Mouse (Mus musculus) small intestine, adult 2 months (tissue): ENCODE measurements at regions not wholly inside any gene's neighbourhood (a gene's known extent, or its start where the extent isn't known, plus 50 kb on each side); places are given as distances from the start of the nearest gene placed in this dataset.
A peak's percentile ranks its signal among the peaks of the same experiment; 100 is the strongest.

Experiments used
- H3K27ac ChIP-seq: fragments of 200-500 bp; 2 replicates; pipeline ENCODE4 v1.5.1; 2012; ENCODE audit warnings: low read depth, low read length, control low read depth, inconsistent platforms; ENCODE audit not compliant: insufficient read depth
- H3K27me3 ChIP-seq: fragments of 200-500 bp; 2 replicates; pipeline ENCODE4 v1.6.1; 2012; ENCODE audit warnings: mild to moderate bottlenecking, moderate library complexity, low read length, inconsistent platforms; ENCODE audit not compliant: control insufficient read depth, insufficient read depth
- H3K36me3 ChIP-seq: fragments of 200-500 bp; 2 replicates; pipeline ENCODE4 v1.6.1; 2012; ENCODE audit warnings: mild to moderate bottlenecking, low read length, control low read depth, inconsistent platforms; ENCODE audit not compliant: control insufficient read depth, insufficient read depth
- H3K4me1 ChIP-seq: fragments of 200-500 bp; 2 replicates; pipeline ENCODE4 v1.6.1; 2012; ENCODE audit warnings: low read length, inconsistent platforms, mixed read lengths; ENCODE audit not compliant: control insufficient read depth, insufficient read depth, insufficient read length
- H3K4me3 ChIP-seq: fragments of 200-500 bp; 2 replicates; pipeline ENCODE4 v1.5.1; 2012; ENCODE audit warnings: low read depth, mild to moderate bottlenecking, control low read depth, inconsistent platforms, low read length, moderate library complexity
- CTCF ChIP-seq: fragments of 200-500 bp; IDR thresholded peaks from 2 replicates; pipeline ENCODE4 v1.5.1; 2012; ENCODE audit warnings: low read depth, mild to moderate bottlenecking, control low read depth, inconsistent platforms, low read length, moderate library complexity, mixed read lengths; ENCODE audit not compliant: insufficient replicate concordance, insufficient read length; ENCODE audit errors: extremely low read depth
- POLR2A ChIP-seq: fragments of 200-500 bp; IDR thresholded peaks from 2 replicates; pipeline ENCODE4 v1.6.1; 2012; ENCODE audit warnings: low read depth, mild to moderate bottlenecking, control low read depth, inconsistent platforms, low read length, moderate library complexity
- WGBS: fragments of 180-500 bp; shearing (Covaris S2); methylation state at CpG from one replicate; pipeline ENCODE4 v1.1.7; 2018; 5-methylcytosine and 5-hydroxymethylcytosine counted together

GRCm38 (mm10) chr1:151275581-151275980 is 65.7 kb downstream of the Gm47996 start:
- Histone ChIP-seq H3K27ac (no peak overlapping the region), H3K36me3 (no peaks in the 10 kb centered on the region), H3K27me3 (no peaks in the 10 kb centered on the region), H3K4me1 (no peaks in the 10 kb centered on the region), H3K4me3 (no peak overlapping the region)
- TF ChIP-seq POLR2A (no peak), CTCF (no peak)
- WGBS, result 94% methylated on average over 3 of the region's 3 CpGs

DNA sequence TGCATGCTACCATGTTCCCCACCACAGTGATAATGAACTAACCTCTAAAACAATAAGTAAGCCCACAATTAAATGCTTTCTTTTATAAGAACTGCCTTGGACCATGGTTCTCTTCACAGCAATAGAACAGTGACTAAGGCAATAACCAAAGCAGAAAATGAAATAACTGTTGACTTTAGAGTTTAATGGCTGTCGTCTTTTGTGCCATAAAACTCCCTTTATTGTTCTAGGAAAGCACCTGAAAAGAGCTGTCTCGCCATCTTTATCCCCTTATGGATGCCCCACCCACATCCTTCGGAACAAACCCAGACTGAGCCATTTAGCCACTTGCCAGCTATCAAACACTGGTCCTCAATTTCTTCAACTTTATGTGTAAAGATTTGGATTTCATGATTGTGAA is 64.3 kb upstream of the Ivns1abp start:
- no peak overlapping the region for H3K27ac ChIP-seq
- 52% methylated on average over 3 of the region's 3 CpGs for WGBS
- H3K4me1 ChIP-seq, result no peaks in the 10 kb centered on the region
- H3K27me3 ChIP-seq, result no peaks in the 10 kb centered on the region
- TF ChIP-seq CTCF (no peak), POLR2A (no peak)
- no peaks in the 10 kb centered on the region for H3K36me3 ChIP-seq
- H3K4me3 ChIP-seq, result no peak overlapping the region

DNA sequence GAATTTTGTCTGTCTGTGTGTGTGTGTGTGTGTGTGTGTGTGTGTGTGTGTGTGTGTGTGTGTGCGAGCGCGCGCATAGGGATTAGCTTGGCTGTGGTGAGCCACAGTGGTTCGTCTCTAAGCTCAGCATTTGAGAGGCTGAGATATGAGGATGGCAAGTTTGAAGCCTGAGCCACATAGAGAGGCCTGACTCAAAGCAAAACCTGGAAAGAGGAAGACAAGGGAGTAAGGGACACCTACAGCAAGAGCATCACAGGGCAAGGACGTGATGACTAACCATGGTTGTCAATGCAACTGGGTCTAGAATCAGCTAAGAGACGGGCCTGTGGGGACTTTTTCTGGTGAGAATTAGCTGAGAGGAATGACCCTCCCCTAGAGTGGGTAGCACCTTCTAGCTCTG is 59.2 kb upstream of the Ivns1abp start:
- Histone ChIP-seq H3K36me3 (no peaks in the 10 kb centered on the region), H3K27me3 (no peaks in the 10 kb centered on the region), H3K27ac (no peak overlapping the region), H3K4me1 (peaks cover 8% of the 10 kb centered on the region; the same call in 1 of the 2 replicates), H3K4me3 (no peak overlapping the region)
- WGBS, result 89% methylated on average over 7 of the region's 7 CpGs
- TF ChIP-seq CTCF (no peak), POLR2A (no peak)

GRCm38 (mm10) chr1:151287451-151287850 is 56.8 kb upstream of the Ivns1abp start:
- TF ChIP-seq CTCF (no peak), POLR2A (no peak)
- H3K4me1 ChIP-seq, result peaks cover 11% of the 10 kb centered on the region; the same call in 1 of the 2 replicates
- no peaks in the 10 kb centered on the region for H3K27me3 ChIP-seq
- 68% methylated on average over 12 of the region's 12 CpGs for WGBS
- H3K27ac ChIP-seq, result 0 out of 2 replicates have a peak overlapping the region, but pooled peaks have one; percentile 22
- H3K4me3 ChIP-seq, result peak overlapping the region; percentile 22; the same call in 1 of the 2 replicates
- H3K36me3 ChIP-seq, result no peaks in the 10 kb centered on the region

DNA sequence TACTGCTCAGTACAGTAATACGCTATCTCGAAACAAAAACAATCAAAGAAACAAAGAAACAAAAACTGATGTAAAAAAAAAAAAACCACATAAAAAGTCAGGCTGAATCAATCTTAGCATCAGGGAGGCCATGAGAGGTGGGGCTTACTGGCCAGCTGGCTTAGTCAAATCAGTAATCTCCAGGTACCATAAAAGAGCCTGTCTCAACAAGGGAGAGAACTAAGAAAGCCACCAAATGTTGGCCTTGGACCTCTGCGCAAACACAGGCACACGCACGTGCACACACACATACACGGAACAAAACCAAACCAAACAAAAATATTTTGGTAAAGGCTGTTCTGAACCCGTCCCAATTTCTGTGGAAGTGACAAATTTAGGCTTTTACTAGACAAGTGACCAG is 55.2 kb upstream of the Ivns1abp start:
- Histone ChIP-seq H3K27me3 (no peaks in the 10 kb centered on the region), H3K4me3 (no peak overlapping the region), H3K4me1 (peaks cover 11% of the 10 kb centered on the region; the same call in 1 of the 2 replicates), H3K27ac (peak overlapping the region; percentile 71), H3K36me3 (no peaks in the 10 kb centered on the region)
- WGBS, result 41% methylated on average over 7 of the region's 7 CpGs
- no peak for TF ChIP-seq POLR2A
- no peak for TF ChIP-seq CTCF

DNA sequence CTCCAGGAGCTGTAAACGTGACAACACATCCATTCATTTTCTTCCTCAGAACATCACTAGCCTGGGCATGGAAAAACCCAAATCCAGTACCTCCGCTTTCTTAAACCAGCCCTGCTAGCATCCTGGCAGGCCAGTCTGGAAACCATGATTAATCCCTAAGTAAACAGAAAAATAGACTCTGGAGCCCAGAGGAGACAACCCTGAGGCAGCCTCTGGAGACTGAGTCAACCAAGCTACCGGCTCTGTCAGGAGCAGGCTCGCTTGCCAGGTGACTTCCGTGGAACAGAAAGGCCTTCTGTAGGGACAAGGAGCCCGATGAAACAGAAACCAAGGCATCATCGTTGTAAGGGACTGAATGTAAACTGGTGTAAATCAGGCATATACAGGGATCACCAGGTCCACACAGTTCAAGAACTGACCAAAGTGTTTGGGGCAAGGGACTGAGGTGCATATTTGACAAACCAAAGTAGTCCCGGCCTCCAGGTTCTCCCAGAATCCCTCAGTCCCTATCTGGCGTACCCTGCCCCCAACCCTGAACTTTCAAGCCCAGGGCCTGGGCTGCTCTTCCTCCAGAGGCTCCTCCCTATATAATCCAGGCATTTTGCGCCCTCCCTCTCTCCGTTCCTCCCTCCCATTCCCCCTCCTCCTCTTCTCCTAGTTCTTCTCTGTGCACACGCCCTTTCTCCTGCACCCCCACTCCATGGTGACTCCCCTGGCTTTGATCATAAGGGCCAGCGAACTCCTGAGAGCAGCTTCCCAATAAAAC is 54.6 kb upstream of the Ivns1abp start:
- Histone ChIP-seq H3K36me3 (no peaks in the 10 kb centered on the region), H3K4me3 (peak overlapping the region; percentile 26; the same call in 1 of the 2 replicates), H3K27me3 (no peaks in the 10 kb centered on the region), H3K4me1 (peaks cover 11% of the 10 kb centered on the region; the same call in 1 of the 2 replicates), H3K27ac (peak overlapping the region; percentile 71)
- WGBS, result 29% methylated on average over 13 of the region's 13 CpGs
- TF ChIP-seq CTCF (no peak), POLR2A (no peak)

GRCm38 (mm10) chr1:151293311-151294050 is 50.8 kb upstream of the Ivns1abp start:
- Histone ChIP-seq H3K27me3 (no peaks in the 10 kb centered on the region), H3K36me3 (no peaks in the 10 kb centered on the region), H3K27ac (no peak overlapping the region), H3K4me1 (peaks cover 27% of the 10 kb centered on the region), H3K4me3 (no peak overlapping the region)
- TF ChIP-seq CTCF (no peak), POLR2A (no peak)
- 77% methylated on average over 9 of the region's 9 CpGs for WGBS
